Mouse (Mus musculus): ENCODE measurements around the gene Hist3h2a. TPM values are rescaled to one million over a fixed set of nuclear protein-coding genes. Genes with fewer than 3 reads are reported as not detected.

Gene Hist3h2a
- total RNA-seq, 4 experiments from 2014 or later, result 54.1 to 63.0 (median 57.1) TPM

DNA sequence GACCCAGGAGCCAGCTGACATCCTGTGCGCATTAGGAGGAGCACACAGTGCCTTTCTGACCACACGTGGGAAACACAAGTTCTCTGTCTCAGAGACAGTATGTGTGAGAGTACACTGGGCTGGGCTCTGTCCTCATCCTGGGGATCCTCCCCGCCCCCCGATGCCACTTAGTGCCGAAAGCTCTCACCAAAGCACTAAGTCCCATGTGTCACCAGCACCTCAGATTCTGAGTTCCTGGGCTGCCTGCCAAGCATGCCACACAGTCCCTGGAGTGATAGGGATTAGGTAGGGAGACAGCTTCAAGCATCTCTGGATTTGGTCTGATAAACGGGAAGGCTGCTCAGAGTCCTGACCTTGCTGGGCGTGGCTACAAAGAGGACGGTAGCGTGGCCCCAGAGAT, 36.3 kb downstream of the Hist3h2a start:
- DNase-seq (ENCODE audit: low spot score in 2 of 2), result no peak

DNA sequence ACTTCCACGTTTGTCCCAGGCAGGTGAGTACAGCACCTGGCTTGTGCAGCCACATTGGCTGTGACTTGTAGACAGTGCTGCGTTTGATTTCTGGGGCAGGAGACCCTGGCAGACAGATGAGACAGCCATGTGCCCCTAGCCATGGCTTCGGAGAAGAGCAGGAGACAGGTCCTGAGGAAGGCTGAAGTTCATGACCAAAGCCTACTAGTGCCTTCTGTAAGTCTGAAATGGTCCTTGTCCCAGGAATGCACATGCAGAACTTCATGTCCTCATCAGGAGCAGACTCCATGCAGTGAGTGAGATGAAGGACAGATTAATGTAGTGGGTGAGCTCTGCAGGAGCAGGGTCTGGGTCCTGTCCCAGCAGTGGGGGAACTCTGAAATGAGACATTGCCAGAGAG, 37.4 kb downstream of the Hist3h2a start:
- no peak for DNase-seq (ENCODE audit: low spot score in 2 of 2)

DNA sequence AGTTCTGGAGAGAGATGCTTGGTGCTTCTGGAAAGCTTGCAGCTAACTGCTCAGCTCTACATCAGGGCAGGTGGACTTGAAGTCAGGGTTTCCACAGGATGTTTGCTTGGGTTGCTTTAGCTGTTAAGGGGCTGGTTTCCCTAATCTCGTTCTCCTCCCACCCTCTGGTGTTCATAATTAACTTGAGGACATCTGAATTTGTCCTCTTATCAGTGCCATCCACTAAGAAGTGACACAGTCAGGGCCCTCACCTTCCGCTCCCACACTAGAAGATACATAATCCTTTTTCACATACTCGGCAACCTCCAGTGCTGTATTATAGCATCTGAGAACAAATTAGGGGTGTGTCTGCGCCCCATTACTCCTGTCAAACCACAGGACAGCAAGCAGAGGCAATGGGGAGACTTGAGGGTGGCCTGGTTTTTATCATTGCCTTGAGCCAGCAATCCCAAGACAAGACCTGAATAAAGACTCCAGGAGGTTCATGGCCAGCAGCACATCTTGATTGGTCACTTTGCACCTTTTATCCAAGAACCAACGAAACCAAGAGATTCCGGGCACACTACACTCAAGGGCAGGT, 38.7 kb downstream of the Hist3h2a start:
- no peak for DNase-seq (ENCODE audit: low spot score in 2 of 2)

DNA sequence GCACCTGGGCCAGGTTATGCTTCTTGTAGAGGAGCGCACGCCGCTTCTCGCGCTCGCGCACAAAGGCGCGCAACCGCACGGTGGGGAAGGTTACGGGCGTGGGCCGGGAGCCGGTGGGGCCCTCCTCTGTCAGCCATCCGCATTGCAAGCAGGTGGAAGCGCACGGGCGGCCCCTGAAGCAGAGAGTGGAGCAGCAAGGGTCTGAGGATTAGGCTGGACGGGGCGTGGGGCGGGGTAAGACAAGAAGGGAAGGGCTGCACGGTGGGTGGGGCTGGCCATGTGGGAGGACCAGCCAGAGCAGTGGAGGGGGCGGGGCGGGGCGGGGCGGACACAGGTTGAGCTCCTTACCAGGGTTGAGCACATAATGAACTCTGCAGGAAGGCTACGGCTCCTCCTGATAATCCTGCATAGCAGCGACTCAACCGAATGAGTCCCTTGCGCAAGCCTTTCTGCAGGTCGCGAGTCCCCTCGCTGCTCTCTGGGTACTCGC, 39.9 kb downstream of the Hist3h2a start:
- DNase-seq (ENCODE audit: low spot score in 2 of 2), result no peak

DNA sequence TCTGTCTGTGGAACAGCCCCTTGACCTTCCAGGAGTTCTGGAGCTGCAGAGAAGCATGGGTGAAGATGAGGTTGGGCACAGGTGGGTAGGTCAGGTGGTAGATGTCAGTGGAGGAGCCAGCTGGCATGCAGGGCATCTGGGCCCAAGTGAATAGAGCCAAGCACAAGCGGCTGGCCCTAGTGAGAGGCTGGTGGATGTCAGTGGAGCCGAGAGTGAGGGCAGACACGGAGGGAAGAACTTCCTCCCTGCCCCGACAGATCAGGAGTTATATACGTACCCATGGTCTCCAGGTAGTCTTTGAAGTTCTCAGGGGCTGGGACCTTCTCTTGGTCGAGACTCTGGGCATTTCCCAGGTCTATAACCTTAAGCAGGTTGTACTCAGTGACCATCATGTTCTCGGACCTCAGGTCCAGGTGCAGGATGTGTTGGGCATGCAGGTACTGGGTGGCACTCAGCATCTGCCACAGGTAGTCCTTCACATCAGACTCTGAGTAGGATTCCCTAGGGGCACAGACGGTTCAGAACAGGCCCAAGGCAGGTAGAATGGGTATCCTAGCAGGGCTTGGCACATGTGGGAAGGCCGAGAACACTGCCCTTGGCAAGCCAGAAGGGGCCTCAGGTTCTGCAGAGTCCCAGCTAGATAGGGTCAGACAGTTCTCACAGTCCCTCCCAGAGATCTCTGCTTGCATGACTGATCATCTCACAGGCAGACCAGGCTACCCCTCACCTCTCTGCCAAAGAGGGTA, 40.7 kb downstream of the Hist3h2a start:
- no peak for DNase-seq (ENCODE audit: low spot score in 2 of 2)

DNA sequence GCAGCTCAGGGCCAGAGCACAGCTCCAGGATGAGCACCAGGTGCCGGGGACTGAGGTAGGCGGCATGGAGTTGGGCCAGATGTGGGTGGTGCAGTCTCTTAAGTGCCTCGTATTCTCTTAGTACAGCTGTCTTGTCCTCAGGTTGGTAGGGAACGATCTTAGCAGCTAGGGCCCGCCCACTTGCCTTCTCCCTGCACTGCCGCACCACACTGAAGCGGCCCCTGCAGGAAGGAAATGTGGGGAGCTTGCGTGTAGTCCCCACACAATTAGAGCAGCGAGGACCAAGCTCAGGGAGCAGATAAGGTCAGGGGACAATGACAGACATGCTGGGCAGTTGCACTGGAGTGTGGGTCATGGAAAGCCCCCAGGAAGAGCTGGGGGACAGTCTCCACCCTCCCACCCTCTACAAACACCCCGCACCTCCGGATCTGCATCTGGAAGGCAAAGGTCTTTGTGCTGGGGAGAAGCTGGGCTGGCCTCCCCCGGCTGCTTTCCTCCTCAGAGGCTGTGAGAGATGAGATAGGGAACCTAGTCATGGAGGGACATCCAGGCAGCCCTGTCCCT, 41.4 kb downstream of the Hist3h2a start:
- peak in 1 of 2 experiments; percentile 52 for DNase-seq (ENCODE audit: low spot score in 2 of 2)

DNA sequence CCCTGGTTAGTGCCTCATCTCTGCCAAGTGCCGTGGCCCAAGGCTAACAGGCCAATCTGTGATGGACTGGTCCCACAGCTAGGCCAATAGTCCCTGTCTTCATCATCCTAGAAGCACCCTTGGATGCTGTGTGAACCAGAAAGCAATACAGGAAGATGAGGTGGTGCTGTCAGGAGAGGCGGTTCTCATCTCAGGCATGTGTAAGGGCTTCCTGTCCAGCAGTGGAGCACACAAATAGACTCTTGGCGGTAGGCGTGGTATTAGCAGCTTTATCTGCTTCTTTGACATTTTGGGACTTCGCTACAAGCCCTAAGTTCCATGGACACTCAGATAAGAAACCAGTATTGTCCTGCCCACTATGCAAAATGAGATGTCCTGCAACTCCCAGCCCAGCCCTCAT, 43.1 kb downstream of the Hist3h2a start:
- no peak for DNase-seq (ENCODE audit: low spot score in 2 of 2)

DNA sequence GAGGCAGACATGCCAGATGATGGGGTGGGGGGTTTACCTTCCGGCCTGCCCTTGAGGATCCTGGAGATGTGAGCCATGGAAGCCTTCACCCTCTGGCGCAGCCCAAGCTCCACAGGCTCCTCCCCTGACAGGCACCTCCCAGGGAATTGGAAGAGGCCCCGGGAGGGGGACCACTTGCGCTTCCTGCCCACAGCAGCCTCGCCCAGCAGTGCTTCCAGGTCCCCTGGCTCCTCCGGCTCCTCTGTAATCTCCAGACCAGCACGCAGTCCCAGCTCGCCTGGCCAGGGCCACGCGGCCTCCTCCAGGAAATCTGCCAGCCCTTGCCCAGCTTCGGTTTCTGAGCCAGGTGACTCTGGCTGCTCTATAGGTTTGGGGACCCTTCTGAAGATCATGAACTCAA, 44.7 kb downstream of the Hist3h2a start:
- no peak for DNase-seq (ENCODE audit: low spot score in 2 of 2)

DNA sequence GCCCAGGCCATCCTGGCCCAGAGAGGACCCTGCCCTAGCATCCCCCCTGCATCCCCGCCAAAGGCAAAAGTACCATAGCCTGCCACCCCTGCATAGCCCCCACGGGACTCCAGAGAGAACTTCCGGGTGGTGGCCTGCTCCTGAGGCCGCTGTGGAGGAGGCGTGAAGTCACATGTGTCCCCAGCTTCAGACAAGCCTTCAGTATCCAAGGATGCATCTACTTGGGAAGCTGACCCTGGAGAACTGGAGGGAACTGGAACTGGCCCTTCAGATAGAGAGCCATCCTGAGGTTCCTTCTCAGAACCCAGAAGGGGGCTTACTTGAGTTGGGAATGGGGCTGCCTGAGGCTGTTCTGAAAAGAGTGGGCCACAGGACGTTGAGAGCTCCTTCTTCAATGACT, 45.3 kb downstream of the Hist3h2a start:
- no peak for DNase-seq (ENCODE audit: low spot score in 2 of 2)

DNA sequence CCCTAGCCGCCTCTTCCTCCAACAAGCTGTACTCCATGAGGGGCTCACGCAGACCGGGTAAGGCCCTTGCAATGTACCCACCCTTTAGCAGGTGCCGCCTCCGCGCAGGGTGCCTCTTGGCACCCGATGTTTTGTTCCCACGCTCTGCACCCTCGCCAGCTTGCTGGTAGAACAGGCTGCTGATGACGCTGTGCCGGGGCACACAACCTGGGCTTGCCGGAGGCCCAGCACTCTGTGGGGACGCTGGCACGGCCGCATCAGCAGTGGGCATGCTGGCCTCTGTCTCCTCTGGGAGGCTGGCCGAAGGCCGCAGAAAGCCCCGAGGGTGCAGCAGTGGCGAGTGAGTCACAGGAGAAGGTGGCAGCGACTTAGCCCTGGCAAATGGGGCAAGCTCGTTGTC, 46.1 kb downstream of the Hist3h2a start:
- DNase-seq (ENCODE audit: low spot score in 2 of 2), result peak in 1 of 2 experiments; percentile 66

DNA sequence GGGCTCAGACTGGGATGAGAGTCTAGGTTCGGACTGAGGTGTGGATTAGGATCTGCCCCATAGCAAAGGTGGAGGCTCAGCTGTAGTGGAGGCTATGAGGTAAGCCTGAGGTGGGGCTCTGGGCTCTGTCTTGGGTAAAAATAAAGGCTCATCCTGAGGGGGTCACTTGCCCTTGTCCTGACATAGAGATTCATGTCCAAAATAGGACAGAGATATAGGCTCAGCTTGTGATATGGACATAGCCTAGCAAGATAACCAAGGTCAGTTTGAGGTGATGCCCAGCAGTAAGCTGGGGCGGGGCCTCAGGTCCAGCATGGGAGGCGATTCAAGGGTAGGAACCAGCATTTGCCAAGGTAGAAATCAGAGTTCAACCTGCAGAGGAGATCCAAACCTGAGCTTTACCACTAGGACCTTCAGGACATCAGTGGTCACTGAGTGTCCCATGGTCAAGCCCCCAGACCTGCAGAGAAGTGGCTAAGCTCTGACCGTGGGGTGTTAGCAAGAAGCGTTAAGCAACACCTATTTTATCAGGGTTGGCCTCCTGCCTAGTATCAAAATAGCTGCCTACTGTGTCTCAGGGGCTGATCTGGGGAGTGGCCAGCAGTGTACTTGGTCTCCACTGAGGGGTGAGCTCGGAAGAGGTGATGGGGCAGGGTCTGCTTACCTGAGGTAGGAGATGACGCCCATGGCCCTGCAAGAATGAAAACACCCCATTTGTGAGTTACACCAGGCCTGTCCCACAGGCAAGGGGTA, 48.0 kb downstream of the Hist3h2a start:
- no peak for DNase-seq (ENCODE audit: low spot score in 2 of 2)

Small RNAs within 50 kb of the gene (microRNA-seq; reads per million reads assigned to microRNA genes)
- 0 to 0.44 reads per million in 2 experiments for gene Gm44313

Other genes with a start within 250 kb of the Hist3h2a start
- gene Olfr318, start 230.7 kb upstream of the Hist3h2a start, total RNA-seq (2022), result under 1 TPM in 3 of 4 experiments, not detected in 1; 0.09 to 0.13 (median 0.11) TPM
- under 1 TPM in 2 of 4 experiments, not detected in 2; 0.35 to 0.44 TPM for gene Olfr317, start 215.5 kb upstream of the Hist3h2a start, total RNA-seq (2022)
- gene Olfr316, start 202.0 kb upstream of the Hist3h2a start, total RNA-seq (2022), result 1 to 10 TPM; 1.3 to 2.0 (median 1.7) TPM
- gene Olfr315, start 181.5 kb upstream of the Hist3h2a start, total RNA-seq (2022), result not detected
- gene Olfr314, start 171.7 kb upstream of the Hist3h2a start, total RNA-seq (2022), result not detected
- gene Fam183b, start 152.7 kb upstream of the Hist3h2a start, total RNA-seq (2022), result 1 to 10 TPM; 1.1 to 3.5 (median 1.6) TPM
- not detected for gene Olfr313, start 139.7 kb upstream of the Hist3h2a start, total RNA-seq (2022)
- gene Olfr312, start 125.4 kb upstream of the Hist3h2a start, total RNA-seq (2022), result not detected
- gene Olfr311, start 115.4 kb upstream of the Hist3h2a start, total RNA-seq (2022), result not detected
- 10 to 100 TPM; 15.6 to 19.3 (median 17.8) TPM for gene Gm12258, start 107.5 kb upstream of the Hist3h2a start, total RNA-seq (2022)
- 10 to 100 TPM in 3 of 4 experiments, 1 to 10 TPM in 1; 7.3 to 14.5 (median 12.3) TPM for gene 2810021J22Rik, start 87.5 kb upstream of the Hist3h2a start, total RNA-seq (2022)
- 10 to 100 TPM in 3 of 4 experiments, 1 to 10 TPM in 1; 9.1 to 11.6 (median 10.4) TPM for gene Zfp39, start 50.5 kb upstream of the Hist3h2a start, total RNA-seq (2022)
- not detected for gene Btnl10, start 36.8 kb upstream of the Hist3h2a start, total RNA-seq (2022)
- 100 to 1,000 TPM; 448 to 480 (median 462) TPM for gene Rnf187, start 15.8 kb upstream of the Hist3h2a start, total RNA-seq (2022)
- gene Hist3h2ba, start 5.8 kb upstream of the Hist3h2a start, total RNA-seq (2022), result 100 to 1,000 TPM in 3 of 4 experiments, 10 to 100 TPM in 1; 96.1 to 129 (median 115) TPM
- gene Trim17, start within 50 bp of the Hist3h2a start, total RNA-seq (2022), result 1 to 10 TPM; 3.7 to 5.0 (median 4.1) TPM
- 10 to 100 TPM; 22.6 to 27.6 (median 26.7) TPM for gene Trim11, start 23.4 kb downstream of the Hist3h2a start, total RNA-seq (2022)
- 1 to 10 TPM; 5.3 to 5.8 (median 5.7) TPM for gene Obscn, start 181.7 kb downstream of the Hist3h2a start, total RNA-seq (2022)
- gene Iba57, start 209.1 kb downstream of the Hist3h2a start, total RNA-seq (2022), result 1 to 10 TPM; 6.4 to 7.9 (median 7.1) TPM
- gene Gjc2, start 228.5 kb downstream of the Hist3h2a start, total RNA-seq (2022), result 10 to 100 TPM; 13.7 to 17.5 (median 16.0) TPM
- gene Guk1, start 237.5 kb downstream of the Hist3h2a start, total RNA-seq (2022), result 100 to 1,000 TPM; 137 to 150 (median 141) TPM
- 10 to 100 TPM; 35.4 to 42.3 (median 39.2) TPM for gene Mrpl55, start 247.8 kb downstream of the Hist3h2a start, total RNA-seq (2022)